Mouse (Mus musculus) midbrain, embryonic 10.5 days (tissue): Measurements from ENCODE around the gene Serpinb9d. TPM values are rescaled to one million over a fixed set of nuclear protein-coding genes. Genes with fewer than 3 reads are reported as not detected.
"Not testable (repeated sequence)": the region's sequence is repeated elsewhere in the genome, so short reads cannot be mapped to it uniquely, and the experiment has no call there.

Experiments
- DNase-seq: peaks from one replicate; pipeline ENCODE4 v3.0.0-alpha.2; 2017; ENCODE audit warnings: low spot score
- H3K27ac ChIP-seq: fragments of 300-500 bp; sonication (generic); replicated peaks from 2 replicates; pipeline ENCODE4 v1.5.1; 2016; ENCODE audit warnings: mild to moderate bottlenecking
- H3K27me3 ChIP-seq: fragments of 300-500 bp; sonication (generic); 2 replicates; pipeline ENCODE4 v1.6.1; 2016; ENCODE audit warnings: low read depth, mild to moderate bottlenecking; ENCODE audit not compliant: poor library complexity, severe bottlenecking
- H3K36me3 ChIP-seq: fragments of 300-500 bp; sonication (generic); 2 replicates; pipeline ENCODE4 v1.6.1; 2016; ENCODE audit warnings: mild to moderate bottlenecking, moderate library complexity
- H3K4me1 ChIP-seq: fragments of 300-500 bp; sonication (generic); 2 replicates; pipeline ENCODE4 v1.6.1; 2016
- H3K4me3 ChIP-seq: fragments of 300-500 bp; sonication (generic); 2 replicates; pipeline ENCODE4 v1.5.1; 2016; ENCODE audit warnings: mild to moderate bottlenecking, moderate library complexity
- H3K9me3 ChIP-seq: fragments of 300-500 bp; sonication (generic); replicated peaks from 2 replicates; pipeline ENCODE4 v1.6.1; 2016; ENCODE audit warnings: mild to moderate bottlenecking
- WGBS: fragments of 180-500 bp; shearing (Covaris S2); methylation state at CpG from one replicate; pipeline ENCODE4 v1.1.7; 2016; 5-methylcytosine and 5-hydroxymethylcytosine counted together
- polyA plus RNA-seq: library from polyadenylated mRNA; unstranded; fragments of >200 nt; fragmentation: Nextera tagmentation; extraction: Ambion mirVana; gene quantifications from 2 replicates; pipeline ENCODE4 v1.2.1, GENCODE M21; 2016

Gene Serpinb9d
- polyA plus RNA-seq = not detected in 2 replicates

GRCm38 (mm10) chr13:33192659-33193058 is at the start of gene Serpinb9d:
TSS of gene Serpinb9d (plus strand) at chr13:33192959.
- H3K4me3 ChIP-seq = no peak within 1 kb of the TSS
- no peaks in the 10 kb centered on the region for H3K27me3 ChIP-seq
- DNase-seq = no peak
- 82% methylated on average over 5 of the region's 5 CpGs for WGBS
- no peaks in the 10 kb centered on the region for H3K4me1 ChIP-seq
- no peaks in the 10 kb centered on the region; the same call in 1 of the 2 replicates for H3K9me3 ChIP-seq
- H3K27ac ChIP-seq = no peak within 1 kb of the TSS
- H3K36me3 ChIP-seq = no peaks in the 10 kb centered on the region

DNA sequence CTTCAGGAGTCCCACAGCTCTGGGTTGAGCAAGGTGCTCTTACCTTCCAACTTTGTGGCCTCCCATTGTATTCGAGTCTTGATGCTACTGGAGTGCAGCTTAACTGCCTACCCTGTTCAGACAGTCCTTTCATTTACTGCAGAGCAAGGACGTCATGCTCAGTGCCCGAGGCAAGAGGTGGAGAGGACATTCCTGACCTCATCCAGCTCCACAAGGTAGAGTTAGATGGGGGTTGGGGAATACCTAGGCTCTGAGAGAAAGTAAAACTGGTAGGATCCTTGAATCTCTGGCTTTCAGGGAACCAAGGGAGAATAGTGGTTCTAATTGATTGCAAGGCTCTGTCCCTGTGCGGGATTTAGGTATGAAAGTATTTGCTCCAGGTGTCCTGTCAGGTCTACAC is 33.1 kb upstream of the Serpinb9d start, which contains the start of gene Serpinb9c:
Gene Serpinb9c, minus strand, starts transcription at position 101 of the 400 bp plus-strand sequence.
- Histone ChIP-seq H3K36me3 (no peaks in the 10 kb centered on the region), H3K4me1 (no peaks in the 10 kb centered on the region)
- 86% methylated on average over 4 of the region's 4 CpGs for WGBS

DNA sequence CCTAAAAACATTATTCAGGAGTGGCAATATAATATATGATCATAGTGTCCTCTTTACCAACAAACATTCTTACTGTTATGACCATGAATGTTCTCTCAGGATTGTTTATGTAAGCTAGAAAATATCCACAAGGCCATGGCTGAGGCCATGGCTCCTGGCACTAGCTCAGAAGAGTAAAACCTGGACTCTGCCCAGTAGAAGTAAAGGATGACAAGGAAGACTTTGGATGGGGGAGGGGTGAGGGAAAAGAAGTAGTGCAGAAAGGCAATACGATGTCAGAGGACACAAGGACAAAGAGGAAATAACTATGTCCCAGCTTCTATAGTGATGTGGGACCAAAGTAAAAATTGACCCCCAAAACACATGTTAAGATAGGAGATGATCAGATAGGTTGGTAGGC is 2.3 kb upstream of the Serpinb9d start:
- DNase-seq, H3K9me3 ChIP-seq, H3K27ac ChIP-seq, H3K27me3 ChIP-seq, H3K4me1 ChIP-seq, H3K36me3 ChIP-seq, H3K4me3 ChIP-seq: not testable (repeated sequence)
- 100% methylated on average over 1 of the region's 1 CpGs for WGBS

More for the DNA sequence above, 33.1 kb upstream of the Serpinb9d start, which contains the start of gene Serpinb9c:
- no peak within 1 kb of the TSS for H3K4me3 ChIP-seq
- H3K9me3 ChIP-seq = peaks cover 20% of the 10 kb centered on the region
- no peak within 1 kb of the TSS for H3K27ac ChIP-seq
- H3K27me3 ChIP-seq = no peaks in the 10 kb centered on the region
- no peak for DNase-seq

GRCm38 (mm10) chr13:33199740-33200139 is 7.0 kb downstream of the Serpinb9d start:
- H3K36me3 ChIP-seq = no peaks in the 10 kb centered on the region

DNA sequence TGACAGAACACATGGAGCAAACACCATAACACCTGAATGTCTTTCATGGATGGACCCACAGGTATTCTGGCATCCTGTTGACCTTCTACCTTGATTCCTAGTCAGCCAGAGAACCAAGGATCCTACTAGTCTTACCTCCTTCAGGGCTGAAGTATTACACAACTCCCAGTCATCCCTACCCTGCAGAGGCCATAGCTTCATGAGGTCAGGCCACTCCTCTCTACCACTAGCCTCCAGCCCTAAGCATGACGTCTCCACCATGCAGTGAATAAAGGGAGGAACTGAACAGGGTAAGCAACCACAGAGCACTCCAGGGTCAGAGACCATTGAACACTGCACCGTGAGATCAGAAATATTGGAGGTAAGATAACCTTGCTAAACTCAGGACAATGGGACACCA is 56.6 kb downstream of the Serpinb9d start, which contains the start of gene Serpinb9e:
Gene Serpinb9e, plus strand, starts transcription at position 301 of the 400 bp plus-strand sequence.
- peaks cover 14% of the 10 kb centered on the region; the same call in 1 of the 2 replicates for H3K9me3 ChIP-seq
- H3K27ac ChIP-seq, DNase-seq, H3K4me1 ChIP-seq, H3K4me3 ChIP-seq, H3K27me3 ChIP-seq, H3K36me3 ChIP-seq: not testable (repeated sequence)
- WGBS = 90% methylated on average over 2 of the region's 2 CpGs

More at GRCm38 (mm10) chr13:33199740-33200139, 7.0 kb downstream of the Serpinb9d start:
- H3K27me3 ChIP-seq = no peaks in the 10 kb centered on the region
- 61% methylated on average over 2 of the region's 2 CpGs for WGBS
- H3K4me1 ChIP-seq = no peaks in the 10 kb centered on the region
- H3K9me3 ChIP-seq = no peaks in the 10 kb centered on the region
- no peak overlapping the region for H3K4me3 ChIP-seq
- DNase-seq = no peak
- no peak overlapping the region for H3K27ac ChIP-seq

Other genes starting within 250 kb of the Serpinb9d start
- gene Serpinb6b, start 227.8 kb upstream of the Serpinb9d start, polyA plus RNA-seq = 0.55 and 0.63 TPM in 2 replicates
- gene Serpinb9, start 189.7 kb upstream of the Serpinb9d start, polyA plus RNA-seq = 0.80 and 0.98 TPM in 2 replicates
- not detected in 2 replicates for gene Serpinb9b, start 165.5 kb upstream of the Serpinb9d start, polyA plus RNA-seq
- gene Serpinb1b, start 114.4 kb upstream of the Serpinb9d start, polyA plus RNA-seq = 0.25 and 0.39 TPM in 2 replicates
- not detected in 2 replicates for gene Serpinb9c, start 33.2 kb upstream of the Serpinb9d start, polyA plus RNA-seq
- not detected in 2 replicates for gene Serpinb9e, start 56.7 kb downstream of the Serpinb9d start, polyA plus RNA-seq
- not detected in 2 replicates for gene Serpinb9f, start 131.1 kb downstream of the Serpinb9d start, polyA plus RNA-seq
- not detected in 2 replicates for gene Gm11397, start 202.8 kb downstream of the Serpinb9d start, polyA plus RNA-seq